Mouse (Mus musculus) ZHBTc4 (cell line): ENCODE measurements around the gene Fgf15.

ENCODE experiments used
- DNase-seq: peaks from one replicate; pipeline ENCODE4 v3.0.0-alpha.2; 2011; ENCODE audit warnings: low read depth, low spot score

Gene Fgf15

DNA sequence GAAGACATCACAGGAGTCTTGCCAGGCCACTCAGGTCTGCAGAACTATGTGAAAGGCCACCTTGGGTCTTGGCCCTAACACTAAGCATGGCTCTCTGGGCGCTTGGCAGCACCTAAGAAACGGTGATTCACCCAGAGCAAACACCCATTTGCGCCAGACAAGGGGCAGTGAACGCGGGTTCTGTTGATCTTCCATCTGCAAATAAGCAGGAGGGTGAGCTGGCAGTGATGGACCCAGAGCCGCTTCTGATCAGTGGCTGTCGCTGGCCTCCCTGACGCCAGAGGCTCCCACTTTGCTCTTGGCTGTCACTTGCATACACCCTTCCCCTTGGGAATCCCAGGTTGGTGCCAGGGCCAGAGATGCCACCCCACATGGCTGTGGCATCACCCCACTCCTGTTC, 33.2 kb downstream of the Fgf15 start:
- no peak for DNase-seq

DNA sequence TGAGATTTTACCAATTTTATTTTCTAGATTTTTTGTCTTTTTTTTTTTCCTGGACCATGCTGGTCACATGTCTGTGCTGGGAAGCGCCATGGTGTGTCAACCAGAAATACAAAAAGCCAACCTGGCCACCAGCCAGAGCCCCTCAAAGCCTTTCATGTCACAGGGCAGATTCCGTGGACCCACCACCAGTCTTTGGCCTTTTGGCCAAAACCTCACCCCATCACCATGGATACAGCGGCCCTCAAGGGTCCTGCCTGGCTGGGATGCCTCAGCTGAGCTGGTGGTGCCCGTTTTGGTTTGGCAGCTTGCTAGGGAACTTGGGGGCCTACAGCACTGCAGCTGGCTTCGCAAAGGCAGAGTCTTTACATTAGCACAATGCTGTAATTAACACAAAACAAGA, 33.6 kb downstream of the Fgf15 start:
- no peak for DNase-seq

DNA sequence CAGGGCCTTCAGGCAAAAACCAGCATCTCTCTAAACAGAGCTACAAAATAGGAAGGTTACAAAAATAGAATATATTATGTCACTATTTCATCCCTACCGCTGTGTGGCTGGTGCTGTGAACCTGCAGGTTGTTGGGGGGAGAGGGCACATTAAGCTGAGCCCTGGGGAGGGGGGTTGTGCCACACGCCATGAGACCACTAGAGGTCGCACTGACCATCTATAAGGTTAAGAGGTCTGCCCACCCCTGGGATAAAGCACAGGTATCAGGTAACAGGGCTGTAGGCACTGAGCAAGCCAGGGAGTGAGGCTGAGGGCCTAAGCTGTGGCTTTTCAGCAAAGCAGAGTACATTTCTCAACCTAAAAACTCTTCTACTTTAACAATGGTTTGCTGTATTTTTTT, 35.4 kb downstream of the Fgf15 start:
- DNase-seq, result peak; percentile 86

DNA sequence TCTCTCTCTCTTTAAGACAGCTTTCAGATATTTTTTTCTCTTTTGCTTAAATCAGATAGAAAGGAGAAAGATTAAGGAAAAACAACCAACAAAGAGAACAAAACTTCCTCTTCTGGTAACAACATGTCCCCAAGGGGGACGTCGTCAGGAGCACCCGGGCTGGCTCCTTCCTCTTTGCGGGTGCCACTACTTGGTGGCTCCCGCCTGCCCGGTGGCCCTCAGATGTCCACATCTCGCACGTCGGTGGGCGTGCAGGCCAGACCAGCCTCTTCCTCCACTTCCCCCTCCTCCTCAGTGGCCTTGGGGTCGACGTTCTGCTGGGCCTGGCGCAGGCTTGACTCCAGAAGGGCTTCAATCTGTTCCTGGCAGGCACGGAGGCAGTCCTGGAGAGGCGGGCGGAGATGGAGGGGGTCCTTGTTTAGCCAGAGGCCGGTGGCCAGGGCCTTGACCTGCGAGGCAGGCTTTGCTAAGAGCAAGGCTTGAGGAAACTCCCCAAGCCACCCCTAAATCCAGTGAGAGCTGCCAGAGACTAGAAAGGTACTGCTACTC, 36.1 kb downstream of the Fgf15 start:
- DNase-seq, result no peak

DNA sequence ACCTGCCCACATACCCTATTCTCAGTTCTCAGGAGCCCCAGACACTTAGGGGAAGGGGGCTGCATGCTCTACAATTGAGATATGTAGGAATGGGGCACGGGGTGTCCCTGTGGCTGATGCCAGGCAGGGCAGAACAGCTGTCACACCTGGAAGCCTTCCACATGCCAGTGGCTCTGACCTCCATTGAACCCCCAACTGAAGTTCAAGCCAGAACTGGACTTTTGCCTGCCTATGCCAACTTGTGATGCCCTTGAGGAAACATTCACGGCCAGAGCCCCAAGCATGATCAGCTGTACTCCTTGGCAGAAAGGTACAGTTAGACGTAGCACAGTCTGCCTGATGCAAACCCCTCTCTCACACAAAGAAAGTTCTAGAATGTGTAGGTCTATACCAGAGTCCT, 37.0 kb downstream of the Fgf15 start:
- no peak for DNase-seq

DNA sequence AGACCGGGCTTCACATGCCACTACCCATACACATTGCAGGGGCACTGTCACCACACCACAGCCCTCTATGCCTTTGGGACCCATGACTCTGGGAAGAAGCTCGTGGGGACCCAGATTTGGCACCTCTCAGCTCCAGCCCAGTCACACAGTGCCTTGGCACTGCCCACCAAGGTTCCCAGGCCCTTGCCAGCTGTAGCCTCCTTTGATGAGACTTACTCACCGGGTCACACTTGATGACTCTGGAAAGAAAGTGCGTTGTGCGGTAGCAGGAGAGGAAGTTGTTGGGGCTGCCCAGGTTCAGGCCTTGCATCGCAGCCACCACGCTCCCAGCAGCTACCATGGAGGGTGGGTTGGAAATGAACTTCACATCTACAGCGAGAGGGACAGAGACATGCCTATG, 37.5 kb downstream of the Fgf15 start:
- DNase-seq, result no peak

DNA sequence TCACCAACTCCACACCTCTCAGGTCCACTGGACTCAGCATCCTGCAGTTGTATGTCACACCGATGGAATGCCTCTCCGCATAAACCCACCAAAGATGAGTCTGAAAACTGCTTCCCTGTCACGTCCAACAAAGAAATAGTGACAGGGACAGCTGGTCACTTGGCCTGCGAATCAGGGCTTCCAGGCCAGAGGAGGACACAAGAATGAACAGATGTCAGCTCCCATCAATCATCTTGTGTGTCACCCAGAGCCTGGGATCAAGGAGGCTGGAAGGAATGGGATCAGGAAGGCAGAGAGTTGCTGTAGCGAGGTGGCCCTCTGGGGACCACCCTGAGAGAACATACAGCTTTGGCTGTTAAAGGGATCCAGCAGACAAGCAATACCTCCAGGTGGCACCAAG, 38.6 kb downstream of the Fgf15 start:
- no peak for DNase-seq

DNA sequence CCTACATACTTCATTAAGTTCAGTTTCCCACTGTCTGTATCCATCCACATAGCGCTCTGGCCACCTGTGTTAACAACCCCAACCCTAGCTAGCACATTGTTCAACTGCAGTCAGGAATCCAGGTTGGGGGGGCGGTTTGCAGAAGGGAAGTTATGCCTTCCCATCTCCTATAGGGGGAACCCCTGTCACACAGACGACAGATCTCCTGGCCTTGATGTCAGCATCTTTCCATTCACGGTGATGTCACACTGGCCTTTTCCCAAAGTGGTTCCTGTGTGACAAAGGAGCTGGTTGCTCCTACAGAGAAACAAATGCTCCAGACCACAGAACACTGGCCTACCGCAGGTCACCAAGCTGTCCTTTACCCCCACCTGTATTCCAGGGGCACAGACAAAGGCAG, 39.2 kb downstream of the Fgf15 start:
- peak; percentile 56 for DNase-seq

DNA sequence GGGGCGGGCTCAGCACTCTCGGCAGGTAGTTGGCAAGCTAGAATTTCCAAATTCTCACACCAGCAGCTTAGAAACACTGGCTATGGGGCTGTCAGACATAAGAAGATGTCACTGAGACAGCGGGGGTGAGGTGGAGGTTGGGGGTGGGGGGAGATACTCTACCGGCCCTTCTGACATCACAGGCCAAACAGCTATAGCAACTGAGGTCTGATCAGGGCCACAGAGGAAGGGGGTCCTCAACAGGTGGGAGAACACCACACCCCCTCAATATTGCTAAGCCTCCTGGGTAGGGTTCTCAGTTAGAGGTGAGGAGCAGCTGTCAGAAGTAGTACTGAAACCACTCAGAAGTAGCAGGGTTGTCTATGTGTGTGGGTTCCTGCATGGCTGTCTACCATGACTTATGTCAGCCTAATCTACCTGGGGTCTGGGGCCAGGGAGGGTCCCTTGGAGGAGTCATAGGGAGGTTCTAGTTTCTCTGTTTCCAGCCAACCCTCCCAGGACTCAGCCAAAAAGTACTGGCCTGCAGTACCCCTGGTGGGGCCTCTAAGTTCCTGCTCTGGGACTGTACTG, 40.1 kb downstream of the Fgf15 start:
- DNase-seq, result no peak

DNA sequence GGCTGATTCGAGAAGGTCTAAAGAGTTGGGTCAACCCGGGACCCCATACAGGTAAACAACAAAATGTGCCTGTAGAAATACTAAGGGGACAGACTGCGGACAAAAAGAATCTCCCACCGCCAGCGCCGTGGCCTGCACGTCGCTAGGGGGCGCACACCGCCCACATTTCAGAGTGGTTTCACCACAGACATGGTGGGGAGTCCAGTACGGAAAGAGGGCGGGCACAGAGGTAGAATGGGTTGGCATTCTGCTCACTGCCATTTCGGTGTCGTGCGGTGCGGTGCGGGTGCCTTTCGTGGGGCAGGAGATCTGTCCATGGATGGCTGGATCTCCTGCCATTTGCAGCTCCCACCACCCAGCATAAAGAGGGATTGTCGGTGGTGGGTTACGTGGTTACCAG, 41.2 kb downstream of the Fgf15 start:
- DNase-seq, result peak; percentile 93

DNA sequence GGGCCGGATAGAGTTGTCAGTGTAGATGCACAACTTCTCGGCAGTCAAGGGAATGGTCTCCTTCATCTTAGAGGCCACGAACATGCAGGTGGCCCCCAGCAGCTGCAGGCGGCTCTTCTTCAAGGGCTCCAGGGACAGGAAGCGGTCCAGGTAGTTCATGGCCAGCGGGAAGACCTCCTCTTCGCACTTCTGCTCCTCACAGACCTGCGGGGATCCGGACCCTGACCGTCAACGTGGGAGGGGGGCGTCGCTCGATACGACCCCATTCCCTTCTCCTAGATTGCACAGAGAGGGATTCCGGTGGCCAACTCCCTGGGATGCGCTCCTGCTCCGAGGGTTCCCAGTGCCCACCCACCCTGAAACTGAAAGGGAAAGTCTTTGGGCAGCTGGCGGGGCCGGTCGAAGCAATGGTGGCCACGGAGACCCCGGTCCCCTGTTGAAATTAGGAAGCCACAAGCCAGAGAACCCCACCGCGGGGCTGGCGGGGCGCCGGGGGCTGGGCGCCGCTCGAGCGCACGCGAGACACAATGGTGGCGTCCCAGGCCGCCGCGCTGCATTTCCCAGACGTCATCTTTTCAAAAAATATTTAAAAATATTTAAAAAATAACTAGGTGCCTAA, 41.7 kb downstream of the Fgf15 start:
- DNase-seq, result no peak

DNA sequence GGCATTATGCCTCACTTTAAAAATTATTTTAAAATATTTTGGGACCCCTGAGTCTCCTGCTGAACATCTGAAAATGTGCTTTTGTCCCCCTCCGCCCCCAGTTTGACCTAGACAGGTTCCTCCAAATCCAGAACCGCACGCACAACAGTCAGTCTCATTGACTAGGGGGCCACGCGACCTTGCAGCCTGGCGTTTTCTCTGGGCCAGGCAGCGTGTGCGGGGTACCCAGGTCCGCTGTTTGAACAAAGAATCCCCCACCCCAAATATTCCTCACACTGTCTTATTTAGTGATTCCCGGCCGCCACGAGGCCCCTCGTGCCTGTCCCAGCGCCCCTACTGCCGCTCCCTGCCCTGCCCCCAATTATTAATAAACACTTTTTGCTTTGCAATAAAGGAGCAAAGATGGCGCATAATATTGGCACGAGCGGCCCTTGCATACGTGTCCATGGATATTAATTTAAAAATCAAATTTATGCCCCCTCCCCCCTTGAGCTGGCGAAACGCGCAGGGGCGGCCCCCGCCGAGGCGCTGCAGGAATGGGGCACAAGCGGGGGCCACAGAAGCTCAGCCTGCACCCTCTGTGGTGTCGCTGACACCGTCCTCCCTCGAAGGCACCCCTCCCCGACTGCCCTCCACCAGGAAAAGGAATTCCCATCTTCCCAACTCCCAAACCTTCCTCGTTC, 42.5 kb downstream of the Fgf15 start:
- no peak for DNase-seq

DNA sequence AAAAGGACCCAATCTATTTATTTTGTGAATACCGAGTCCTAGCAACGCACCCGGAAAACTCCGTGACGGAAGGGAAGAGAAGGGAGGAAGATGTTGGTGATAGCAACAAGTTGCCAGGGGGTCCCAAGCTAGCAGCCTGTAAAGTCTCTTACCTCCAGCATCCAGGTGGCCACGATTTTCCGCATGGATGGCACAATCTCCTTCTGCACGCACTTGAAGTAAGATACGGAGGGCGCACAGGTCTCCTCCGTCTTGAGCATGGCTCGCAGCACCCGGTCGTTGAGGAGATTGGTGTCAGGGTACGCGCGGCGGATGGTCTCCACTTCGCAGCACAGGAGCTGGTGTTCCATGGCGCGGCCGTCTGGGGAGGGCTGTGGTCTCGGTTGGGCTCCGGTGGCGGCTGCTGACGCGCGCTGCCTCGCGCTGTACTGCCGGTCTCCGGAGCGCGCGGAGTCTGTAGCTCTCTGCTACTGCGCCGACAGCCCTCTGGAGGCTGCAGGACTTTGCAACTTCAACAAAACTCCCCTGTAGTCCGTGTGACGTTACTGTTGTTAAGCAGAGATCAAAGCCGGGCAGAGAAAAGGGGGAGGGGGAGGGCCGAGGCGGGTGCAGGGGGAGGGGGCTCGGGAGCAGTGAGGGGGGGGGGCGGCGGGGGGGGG, 43.1 kb downstream of the Fgf15 start, which contains the start of gene Ccnd1:
TSS of gene Ccnd1 (minus strand) at position 582 of the 659 bp plus-strand sequence.
- peak; percentile 90 for DNase-seq

DNA sequence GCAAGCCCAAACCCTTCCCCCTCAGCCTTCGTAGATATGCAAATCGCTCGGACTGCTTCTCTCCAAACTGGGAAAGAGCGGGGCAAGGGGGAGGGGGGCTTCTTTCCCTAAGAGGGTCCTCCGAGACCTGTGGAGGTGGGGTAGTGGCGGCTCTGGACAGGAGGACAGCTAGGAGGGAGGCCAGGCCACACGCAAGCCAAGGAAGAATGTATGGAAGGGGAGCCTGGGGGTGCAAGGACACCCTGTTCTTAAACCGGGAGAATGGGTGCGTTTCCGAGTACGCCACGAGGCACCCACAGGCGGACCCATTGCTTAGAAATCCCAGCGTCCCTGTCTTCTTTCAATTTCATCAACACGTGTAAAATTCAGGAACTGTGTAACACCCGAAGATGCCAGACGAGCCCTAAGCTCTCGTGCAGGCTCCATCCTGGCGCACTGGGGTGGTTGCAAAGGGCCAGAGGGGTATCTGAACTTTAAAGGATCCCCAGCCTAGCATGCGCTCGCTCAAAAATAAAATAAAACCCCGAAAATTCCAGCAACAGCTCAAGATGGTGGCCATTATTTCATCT, 43.8 kb downstream of the Fgf15 start:
- DNase-seq, result no peak

DNA sequence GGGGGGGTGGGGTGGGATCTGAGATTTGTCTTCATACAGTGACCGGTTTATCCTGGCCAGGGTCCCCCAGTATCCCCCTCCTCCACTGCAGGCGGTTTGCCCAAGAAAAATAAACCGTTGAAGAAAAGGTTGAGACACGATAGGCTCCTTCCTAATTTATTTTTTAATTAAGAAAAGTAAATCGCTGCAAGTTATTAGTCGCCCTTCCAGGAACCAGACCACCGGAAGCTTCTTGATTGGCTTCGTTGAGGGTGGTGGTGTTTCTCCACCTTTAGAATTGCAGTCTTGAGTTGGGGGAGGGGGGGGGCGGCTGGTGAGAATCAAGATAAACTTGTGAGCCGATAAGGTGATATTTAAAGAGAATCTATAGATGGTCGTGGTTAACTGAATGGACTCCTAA, 44.3 kb downstream of the Fgf15 start:
- no peak for DNase-seq

DNA sequence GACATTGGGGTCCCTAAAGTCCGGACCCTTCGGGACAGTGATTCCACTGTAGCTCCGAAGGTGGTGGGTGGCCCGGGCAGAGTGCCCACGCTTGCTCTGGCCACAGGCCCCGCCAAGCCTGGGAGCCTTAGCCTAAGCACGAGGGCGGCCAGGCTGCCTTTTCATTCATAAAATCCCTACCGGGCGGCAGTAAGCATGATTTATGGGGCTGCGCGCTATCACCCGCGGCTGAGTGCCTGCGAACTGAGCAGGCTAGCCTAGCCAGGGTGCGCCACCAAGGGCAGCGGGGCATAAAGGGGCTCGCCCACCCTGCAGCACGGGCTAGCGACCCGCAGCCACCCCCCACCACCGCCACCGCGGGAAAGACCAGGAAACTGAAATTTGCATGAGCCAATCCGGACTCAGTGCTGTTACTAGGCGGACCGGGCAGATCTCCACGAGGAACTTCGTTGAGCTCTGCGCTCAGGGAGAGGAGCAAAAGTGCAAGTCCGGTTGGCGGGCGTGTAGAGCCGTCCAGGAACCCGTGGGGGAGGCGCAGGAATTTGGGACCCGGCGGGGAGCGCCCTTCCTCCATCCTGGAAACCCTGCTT, 45.0 kb downstream of the Fgf15 start:
- peak; percentile 96 for DNase-seq

DNA sequence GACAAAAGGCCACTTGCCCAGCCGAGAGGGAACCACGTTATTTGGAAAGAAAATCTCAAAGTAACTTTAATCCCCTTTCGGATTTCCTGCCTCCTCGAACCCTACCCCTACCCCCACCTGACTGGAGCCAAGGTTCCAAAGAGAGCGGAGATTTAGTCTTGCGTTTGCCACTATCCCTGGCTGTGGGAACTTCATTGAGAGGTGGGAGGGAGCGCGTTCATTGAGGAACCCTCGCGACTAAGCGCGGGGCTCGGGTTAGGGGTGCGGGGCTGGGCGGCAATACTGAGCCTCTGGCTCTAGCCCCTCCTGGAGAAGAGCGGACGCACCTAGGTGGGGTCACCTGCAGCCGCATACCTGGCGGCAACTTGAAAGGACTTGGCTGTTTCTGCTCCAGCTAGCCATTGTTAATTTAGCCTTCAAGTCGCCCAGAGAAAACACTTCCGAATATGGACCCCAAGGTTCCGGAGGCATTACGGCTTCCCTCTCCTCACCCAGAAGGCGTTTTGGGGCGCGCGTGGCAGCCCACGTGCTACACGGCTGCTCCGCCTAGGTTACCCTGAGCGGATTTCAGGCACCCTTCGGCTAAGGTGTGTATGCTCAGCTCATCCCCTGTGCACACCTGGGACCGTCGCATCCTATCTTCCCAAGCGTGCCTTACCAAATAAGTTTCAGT, 45.9 kb downstream of the Fgf15 start:
- peak; percentile 64 for DNase-seq

DNA sequence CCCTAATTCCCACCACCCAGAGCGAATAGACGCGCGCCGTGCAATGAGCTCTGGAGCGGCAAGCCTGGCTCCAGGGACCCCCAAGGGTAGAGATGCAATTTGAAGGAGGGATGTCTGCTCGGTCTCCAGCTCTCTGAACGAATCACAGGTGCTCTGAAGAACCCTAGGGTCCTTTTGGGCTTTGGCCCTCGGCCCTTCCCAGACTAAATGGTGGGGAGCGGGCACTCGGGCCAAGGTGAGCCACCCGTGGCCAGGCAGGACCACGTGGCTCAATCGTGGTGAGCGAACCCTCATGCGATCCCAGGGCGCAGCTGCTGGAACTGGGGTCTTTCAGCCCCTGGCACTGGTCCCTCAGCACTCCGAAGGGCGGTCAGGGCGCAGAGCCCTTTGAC, 46.4 kb downstream of the Fgf15 start:
- peak; percentile 48 for DNase-seq

DNA sequence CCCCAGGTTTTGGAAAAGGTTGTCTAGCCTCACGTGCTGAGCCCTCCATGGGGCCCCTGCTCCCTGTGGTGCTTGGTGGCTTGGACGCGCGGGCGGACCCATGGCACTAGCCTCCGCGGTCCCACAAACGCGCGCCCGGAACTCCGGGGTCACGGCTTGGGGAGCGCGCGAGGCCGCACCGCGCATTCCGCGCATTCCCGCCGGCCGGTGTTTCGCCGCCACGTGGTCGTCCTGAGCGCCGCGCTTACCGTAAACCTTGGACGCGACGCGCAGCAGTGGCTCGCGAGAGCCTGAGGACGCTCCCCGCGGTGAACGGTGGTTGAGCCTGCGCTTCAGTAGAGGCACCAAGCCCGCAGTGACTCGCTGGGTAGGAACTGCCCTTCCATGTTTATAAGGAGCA, 46.9 kb downstream of the Fgf15 start:
- peak; percentile 95 for DNase-seq
